Mouse (Mus musculus) midbrain, embryonic 15.5 days (tissue): ENCODE data around the gene Gstz1. TPM values are rescaled to one million over a fixed set of nuclear protein-coding genes. Genes with fewer than 3 reads are reported as not detected.

ENCODE experiments used
- polyA plus RNA-seq: library from polyadenylated mRNA; unstranded; fragments of >200 nt; fragmentation: Nextera tagmentation; extraction: Ambion mirVana; gene quantifications from 2 replicates; pipeline ENCODE4 v1.2.1, GENCODE M21; 2015

Gstz1 gene
- polyA plus RNA-seq, 1 experiment from 2014 or later, result 28.9 TPM

Other genes starting within 250 kb of the Gstz1 start
- gene Cipc, start 200.1 kb upstream of the Gstz1 start, polyA plus RNA-seq, result 55.0 and 56.0 TPM in 2 replicates
- 17.8 and 21.8 TPM in 2 replicates for gene Zdhhc22, start 156.7 kb upstream of the Gstz1 start, polyA plus RNA-seq
- gene Tmem63c, start 125.8 kb upstream of the Gstz1 start, polyA plus RNA-seq, result 11.1 and 12.7 TPM in 2 replicates
- gene Ngb, start 44.6 kb upstream of the Gstz1 start, polyA plus RNA-seq, result 6.2 and 6.8 TPM in 2 replicates
- gene Pomt2, start 803 bp downstream of the Gstz1 start, polyA plus RNA-seq, result 15.8 and 17.1 TPM in 2 replicates
- gene Samd15, start 52.6 kb downstream of the Gstz1 start, polyA plus RNA-seq, result 1.7 and 2.8 TPM in 2 replicates
- 4.8 and 5.4 TPM in 2 replicates for gene Tmed8, start 53.3 kb downstream of the Gstz1 start, polyA plus RNA-seq
- gene Noxred1, start 91.6 kb downstream of the Gstz1 start, polyA plus RNA-seq, result 1.6 and 1.7 TPM in 2 replicates
- 61.5 and 64.2 TPM in 2 replicates for gene Vipas39, start 119.1 kb downstream of the Gstz1 start, polyA plus RNA-seq
- gene Ahsa1, start 119.3 kb downstream of the Gstz1 start, polyA plus RNA-seq, result 217 and 222 TPM in 2 replicates
- 1.4 and 1.8 TPM in 2 replicates for gene Ism2, start 152.5 kb downstream of the Gstz1 start, polyA plus RNA-seq
- gene Sptlc2, start 241.2 kb downstream of the Gstz1 start, polyA plus RNA-seq, result 59.4 and 68.5 TPM in 2 replicates